Mouse (Mus musculus): Measurements from ENCODE around the gene Cyp4a31.
"Not testable (repeated sequence)": the region's sequence is repeated elsewhere in the genome, so short reads cannot be mapped to it uniquely, and the experiment has no call there.

Gene Cyp4a31

GRCm38 (mm10) chr4:115563401-115563800, at the start of gene Cyp4a31:
Gene Cyp4a31 (plus strand): TSS chr4:115563649.
- DNase-seq (ENCODE audit: low read depth, low spot score): no peak

- DNase-seq (ENCODE audit: low read depth, low spot score): not testable (repeated sequence)
These were observed 49.5 kb upstream of the Cyp4a31 start for GRCm38 (mm10) chr4:115513964-115514363.

DNA sequence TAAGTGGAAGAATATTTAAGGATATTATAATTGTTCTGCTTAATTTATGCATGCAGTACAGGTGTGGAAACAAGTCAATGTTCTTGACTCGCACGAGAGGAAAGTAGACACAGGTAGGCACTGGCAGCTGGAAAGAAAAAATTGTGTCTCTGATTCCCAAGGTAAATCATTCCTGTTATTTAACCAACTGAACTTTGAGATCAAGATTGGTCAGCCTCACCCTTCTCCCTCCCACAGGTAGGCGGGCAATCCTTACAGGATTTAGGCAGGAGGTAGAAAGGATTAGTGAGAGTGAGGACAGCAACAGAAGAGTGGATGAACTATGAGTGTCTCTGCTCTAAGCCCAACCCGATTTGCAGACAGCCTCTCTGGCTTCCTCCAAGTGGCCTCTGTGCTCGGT, 45.4 kb upstream of the Cyp4a31 start, which contains the start of gene Cyp4a10:
TSS of gene Cyp4a10 (plus strand) at position 265 of the 400 bp plus-strand sequence.
- not testable (repeated sequence) for DNase-seq (ENCODE audit: low read depth, low spot score)

DNA sequence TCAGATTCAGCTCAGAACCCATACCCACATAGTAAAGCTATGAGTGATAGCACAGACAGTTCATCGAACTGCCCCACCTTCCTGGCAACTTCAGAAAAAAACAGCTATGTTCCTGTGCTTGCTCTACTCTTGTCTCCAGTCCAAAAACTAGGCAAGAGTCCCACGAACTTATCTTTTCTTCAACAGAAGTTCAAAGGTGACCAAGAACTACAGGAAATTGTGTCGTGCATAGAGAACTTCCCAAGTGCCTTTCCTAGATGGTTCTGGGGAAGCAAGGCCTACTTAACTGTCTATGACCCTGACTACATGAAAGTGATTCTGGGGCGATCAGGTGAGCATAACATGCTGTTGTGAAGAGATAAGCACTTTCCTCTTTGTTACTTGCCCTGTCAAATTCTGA, 44.0 kb upstream of the Cyp4a31 start:
- DNase-seq (ENCODE audit: low read depth, low spot score): no peak

GRCm38 (mm10) chr4:115521766-115522165, 41.7 kb upstream of the Cyp4a31 start:
- DNase-seq (ENCODE audit: low read depth, low spot score): no peak

DNA sequence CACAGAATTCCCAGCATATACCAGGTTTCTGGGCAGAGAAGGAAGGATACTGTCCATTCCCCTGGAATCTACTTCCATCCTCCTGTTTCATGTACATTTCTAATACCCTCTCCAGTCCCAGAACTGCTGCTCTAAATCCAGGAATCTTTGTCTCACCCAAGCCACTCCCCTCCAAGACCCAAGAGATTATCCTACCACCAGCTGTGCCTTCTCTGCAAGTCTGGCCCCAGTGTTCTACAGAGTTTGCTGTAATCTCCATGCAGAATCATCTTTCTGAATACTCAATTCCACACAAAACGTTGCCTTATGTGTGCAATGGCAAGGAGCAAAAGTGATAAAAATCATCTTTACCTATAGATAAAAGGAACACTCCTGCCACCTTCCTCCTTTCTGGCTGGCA, 18.3 kb upstream of the Cyp4a31 start:
- DNase-seq (ENCODE audit: low read depth, low spot score): no peak

DNA sequence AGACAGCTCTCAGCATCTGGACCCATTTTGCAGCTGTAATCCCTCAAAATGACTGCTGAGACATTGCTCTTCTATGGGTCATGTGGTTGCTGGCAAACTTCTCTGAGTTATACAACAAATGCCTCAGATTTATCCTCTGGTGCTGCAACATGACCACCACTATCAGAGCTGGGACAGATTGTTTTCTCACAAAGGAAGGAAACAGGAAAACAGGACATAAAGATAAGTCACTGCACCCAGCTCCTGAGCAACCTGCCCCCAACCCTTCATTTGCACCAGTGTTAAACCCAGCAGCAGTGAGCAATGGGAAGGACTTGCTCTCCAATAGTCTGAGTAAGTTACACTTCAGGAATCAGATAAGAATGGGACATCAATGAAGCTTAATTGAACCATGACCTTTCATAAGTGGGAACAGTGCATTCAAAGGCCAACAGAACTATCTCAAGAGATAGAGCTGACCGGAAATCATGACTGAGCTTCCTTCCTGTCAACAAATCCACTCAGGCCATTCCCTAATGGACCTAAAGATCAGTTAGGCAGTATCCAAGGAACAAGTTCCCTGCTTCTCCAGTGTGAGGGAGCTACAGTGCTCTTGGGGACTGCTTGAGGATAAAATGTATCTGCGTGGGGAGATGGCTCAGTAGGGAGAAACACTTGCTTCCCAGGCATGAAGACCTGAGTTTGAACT, 17.2 kb upstream of the Cyp4a31 start:
- DNase-seq (ENCODE audit: low read depth, low spot score): no peak

GRCm38 (mm10) chr4:115552726-115553125, 10.7 kb upstream of the Cyp4a31 start:
- no peak for DNase-seq (ENCODE audit: low read depth, low spot score)

DNA sequence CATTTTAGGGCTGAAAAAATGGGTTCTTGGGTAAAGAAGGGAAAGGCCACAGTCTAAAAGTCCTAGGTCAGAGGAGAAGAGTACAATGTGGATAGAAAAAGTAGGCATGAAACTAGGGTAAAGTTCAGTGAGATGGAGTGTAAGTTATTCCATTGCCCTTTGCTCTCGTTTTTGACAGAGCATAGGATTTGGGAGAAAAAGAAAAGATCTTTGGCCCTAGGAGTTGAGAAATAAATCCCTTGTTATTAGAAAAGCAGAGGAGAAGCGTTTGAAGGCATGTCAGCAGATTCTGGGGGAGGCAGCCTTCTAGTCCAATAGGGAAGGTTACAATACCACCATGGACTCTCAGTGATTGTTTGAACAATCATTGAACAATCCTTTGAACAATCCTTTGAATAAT, 7.9 kb upstream of the Cyp4a31 start:
- no peak for DNase-seq (ENCODE audit: low read depth, low spot score)

- no peak for DNase-seq (ENCODE audit: low read depth, low spot score)
These were observed 5.4 kb upstream of the Cyp4a31 start for GRCm38 (mm10) chr4:115557861-115558561.

- not testable (repeated sequence) for DNase-seq (ENCODE audit: low read depth, low spot score)
These were observed 2.2 kb upstream of the Cyp4a31 start for GRCm38 (mm10) chr4:115561236-115561635.

DNA sequence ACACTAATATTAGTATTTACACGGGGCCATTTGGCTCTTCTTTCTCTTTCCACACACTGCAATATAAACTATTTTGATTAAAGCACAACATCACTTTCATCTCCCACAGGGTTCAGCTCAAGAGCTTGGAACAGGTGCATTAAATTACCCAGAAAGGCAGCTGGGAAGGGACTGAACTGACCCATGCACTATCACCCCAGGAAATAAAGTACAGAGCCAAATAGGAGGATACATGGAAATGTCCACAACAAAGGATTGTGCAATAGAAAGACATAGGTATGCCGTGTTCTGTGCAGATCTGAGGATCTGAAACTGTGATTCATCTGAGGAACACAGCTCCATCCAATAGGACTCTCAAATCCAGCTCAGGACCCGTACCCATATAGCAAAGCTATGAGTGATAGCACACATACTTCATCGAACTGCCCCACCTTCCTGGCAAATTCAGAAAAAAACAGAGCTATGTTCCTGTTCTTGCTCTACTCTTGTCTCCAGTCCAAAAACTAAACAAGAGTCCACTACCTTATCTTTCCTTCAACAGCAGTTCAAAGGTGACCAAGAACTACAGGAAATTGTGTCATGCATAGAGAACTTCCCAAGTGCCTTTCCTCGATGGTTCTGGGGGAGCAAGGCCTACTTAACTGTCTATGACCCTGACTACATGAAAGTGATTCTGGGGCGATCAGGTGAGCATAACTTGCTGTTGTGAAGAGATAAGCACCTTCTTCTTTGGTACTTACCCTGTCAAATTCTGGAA, 1.2 kb downstream of the Cyp4a31 start:
- not testable (repeated sequence) for DNase-seq (ENCODE audit: low read depth, low spot score)

- DNase-seq (ENCODE audit: low read depth, low spot score): no peak
These were observed 11.8 kb downstream of the Cyp4a31 start for GRCm38 (mm10) chr4:115575255-115575654.

- no peak for DNase-seq (ENCODE audit: low read depth, low spot score)
These were observed 12.3 kb downstream of the Cyp4a31 start for GRCm38 (mm10) chr4:115575776-115576175.

GRCm38 (mm10) chr4:115583036-115583435, 19.6 kb downstream of the Cyp4a31 start:
- no peak for DNase-seq (ENCODE audit: low read depth, low spot score)

GRCm38 (mm10) chr4:115596357-115596756, 32.9 kb downstream of the Cyp4a31 start:
- no peak for DNase-seq (ENCODE audit: low read depth, low spot score)

DNA sequence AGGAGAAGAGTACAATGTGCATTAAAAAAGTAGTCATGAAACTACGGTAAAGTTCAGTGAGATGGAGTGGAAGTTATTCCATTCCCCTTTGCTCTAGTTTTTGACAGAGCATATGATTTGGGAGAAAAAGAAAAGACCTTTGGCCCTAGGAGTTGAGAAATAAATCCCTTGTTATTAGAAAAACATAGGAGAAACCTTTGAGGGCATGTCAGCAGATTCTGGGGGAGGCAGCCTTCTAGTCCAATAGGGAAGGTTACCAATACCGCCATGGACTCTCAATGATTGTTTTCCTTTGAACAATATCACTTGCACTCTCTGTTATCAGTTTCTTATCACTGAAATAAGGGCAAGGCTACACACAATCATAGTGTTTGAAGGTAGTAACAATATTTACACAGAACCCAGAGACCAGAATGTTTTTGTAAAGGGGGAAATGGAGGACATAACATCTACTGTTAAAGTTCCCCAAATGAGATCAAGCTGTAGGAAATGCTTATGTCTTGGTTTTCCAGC, 33.4 kb downstream of the Cyp4a31 start:
- no peak for DNase-seq (ENCODE audit: low read depth, low spot score)

- not testable (repeated sequence) for DNase-seq (ENCODE audit: low read depth, low spot score)
These were observed 37.2 kb downstream of the Cyp4a31 start, which contains the start of gene Cyp4a32 for GRCm38 (mm10) chr4:115600611-115601010. Gene Cyp4a32 (plus strand): TSS chr4:115600969.

GRCm38 (mm10) chr4:115614005-115614404, 50.6 kb downstream of the Cyp4a31 start:
- no peak for DNase-seq (ENCODE audit: low read depth, low spot score)

GRCm38 (mm10) chr4:115625560-115625959, 62.1 kb downstream of the Cyp4a31 start:
- DNase-seq (ENCODE audit: low read depth, low spot score): not testable (repeated sequence)

Data from retina, postnatal 7 days (tissue).